Mouse (Mus musculus) liver, adult 2 months (tissue): ENCODE data around the gene Borcs6.

Source experiments
- CTCF ChIP-seq: fragments of 200-500 bp; IDR thresholded peaks from 2 replicates; pipeline ENCODE4 v1.5.1; 2011; ENCODE audit warnings: low read depth, low read length, control low read depth
- POLR2A ChIP-seq: fragments of 200-500 bp; IDR thresholded peaks from 2 replicates; pipeline ENCODE4 v1.6.1; 2011; ENCODE audit warnings: low read length, control low read depth; ENCODE audit not compliant: insufficient read depth; ENCODE audit errors: extremely low read depth

DNA sequence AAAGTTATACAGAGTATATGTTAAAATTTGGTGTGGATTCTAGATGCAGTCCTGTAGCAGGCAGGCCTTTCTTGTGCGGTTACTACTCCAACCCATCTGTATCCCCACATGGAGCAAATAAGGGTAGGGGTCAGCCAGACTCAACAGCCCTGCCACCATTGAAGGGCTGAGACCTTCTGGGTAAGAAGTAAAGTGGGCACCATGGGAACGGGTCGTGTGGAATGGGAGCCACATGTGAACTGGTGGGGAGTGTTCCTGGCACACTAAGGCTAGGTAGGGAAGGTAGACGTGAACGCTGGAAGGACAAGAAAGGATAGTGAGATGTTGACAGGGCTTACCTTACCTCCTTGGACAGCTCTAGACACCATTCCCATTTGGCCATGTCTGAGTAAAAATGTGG is 21.3 kb upstream of the Borcs6 start:
- TF ChIP-seq CTCF (no peak), POLR2A (no peak)
